Mouse (Mus musculus): ENCODE data around the gene Mfsd13b. TPM values are rescaled to one million over a fixed set of nuclear protein-coding genes. Genes with fewer than 3 reads are reported as not detected.
A peak's percentile ranks its signal among the peaks of the same experiment; 100 is the strongest.

Gene Mfsd13b
- total and polyA plus RNA-seq, 2 experiments from 2014 or later, result 0.33 TPM; not detected in 1

DNA sequence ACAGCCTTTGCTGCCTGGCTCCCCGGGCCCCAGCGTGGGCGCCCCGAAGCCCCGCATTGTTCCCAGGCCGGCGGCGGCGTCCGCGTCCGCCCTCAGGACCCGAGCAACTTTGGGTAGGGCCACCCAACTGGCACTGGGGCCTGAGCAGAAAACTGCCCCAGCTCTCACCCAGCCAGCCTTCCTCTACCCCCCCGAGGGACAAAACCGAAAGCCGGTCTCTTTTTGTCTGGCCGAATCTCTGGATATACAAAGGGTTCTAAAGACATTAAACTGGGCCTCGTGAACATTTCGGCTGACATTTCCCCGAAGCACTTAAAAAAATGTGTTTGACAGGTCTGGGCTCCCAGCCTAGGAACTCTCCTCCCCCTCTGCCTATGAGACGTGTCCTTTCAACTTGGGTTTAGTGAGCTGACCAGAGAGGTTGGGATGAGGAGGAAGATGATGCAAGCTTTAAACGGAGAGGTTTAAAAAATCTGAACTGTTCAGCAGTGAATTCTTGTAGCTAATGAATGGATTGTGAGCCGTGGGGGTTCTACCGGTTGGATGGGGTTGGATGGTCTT is 52.9 kb downstream of the Mfsd13b start:
- WGBS, result under 1% methylated on average over 24 of the region's 24 CpGs
- Histone ChIP-seq H3K27ac (ENCODE audit: low read depth) (peak overlapping the region; percentile 97), H3K4me1 (ENCODE audit: control insufficient read depth, insufficient read depth) (peaks cover 12% of the 10 kb centered on the region), H3K4me2 (ENCODE audit: low read depth, low read length) (peak overlapping the region; percentile 69), H3K27me3 (ENCODE audit: control insufficient read depth, insufficient read depth, low read length) (peaks cover 16% of the 10 kb centered on the region), H3K4me3 (ENCODE audit: low read depth, low read length) (peak overlapping the region; percentile 99), H3K36me3 (replicated peaks; ENCODE audit: control insufficient read depth, insufficient read depth, low read length) (no peaks in the 10 kb centered on the region), H3K9me3 (replicated peaks; ENCODE audit: control insufficient read depth, low read length) (no peaks in the 10 kb centered on the region), H3K9ac (replicated peaks; ENCODE audit: low read depth, low read length) (peak overlapping the region; percentile 97)
- ATAC-seq (ENCODE audit: insufficient read depth, low read depth) (peak; percentile 19), DNase-seq (ENCODE audit: low spot score) (peak; percentile 68)
- no peak for TF ChIP-seq CTCF (IDR thresholded peaks at IDR 0.05; ENCODE audit: low read depth)
- TF ChIP-seq EP300 (IDR thresholded peaks at IDR 0.05; ENCODE audit: low read depth), result no peak

DNA sequence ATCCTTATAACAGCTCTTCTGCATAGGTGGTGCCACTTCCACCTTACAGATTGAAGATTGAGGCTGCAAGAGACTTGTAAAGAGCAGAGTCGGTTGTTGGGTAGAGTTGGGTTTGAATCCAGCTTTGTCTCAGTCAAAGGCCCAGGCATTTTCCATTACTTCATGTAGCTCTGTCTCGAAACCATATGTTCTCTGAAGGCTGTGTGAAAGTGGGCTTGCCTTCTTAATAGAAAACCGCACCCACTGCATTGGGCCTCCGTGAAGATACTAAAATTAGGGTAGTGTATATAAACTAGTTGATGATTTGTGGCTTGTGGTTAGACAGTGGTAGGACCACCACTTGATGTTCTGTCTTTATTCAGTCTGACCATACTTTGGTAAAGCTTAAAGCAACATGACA is 58.3 kb downstream of the Mfsd13b start:
- no peaks in the 10 kb centered on the region for H3K27me3 ChIP-seq (ENCODE audit: control insufficient read depth, insufficient read depth, low read length)
- no peak for ATAC-seq (ENCODE audit: insufficient read depth, low read depth)
- TF ChIP-seq EP300 (IDR thresholded peaks at IDR 0.05; ENCODE audit: low read depth), result no peak
- no peak for TF ChIP-seq CTCF (IDR thresholded peaks at IDR 0.05; ENCODE audit: low read depth)
- 76% methylated on average over 4 of the region's 4 CpGs for WGBS
- no peak overlapping the region for H3K9ac ChIP-seq (replicated peaks; ENCODE audit: low read depth, low read length)
- no peak for DNase-seq (ENCODE audit: low spot score)
- no peak overlapping the region for H3K27ac ChIP-seq (ENCODE audit: low read depth)
- H3K4me2 ChIP-seq (ENCODE audit: low read depth, low read length), result no peak overlapping the region
- peaks cover 42% of the 10 kb centered on the region for H3K4me1 ChIP-seq (ENCODE audit: control insufficient read depth, insufficient read depth)
- H3K9me3 ChIP-seq (replicated peaks; ENCODE audit: control insufficient read depth, low read length), result no peaks in the 10 kb centered on the region
- H3K4me3 ChIP-seq (ENCODE audit: low read depth, low read length), result no peak overlapping the region
- no peaks in the 10 kb centered on the region for H3K36me3 ChIP-seq (replicated peaks; ENCODE audit: control insufficient read depth, insufficient read depth, low read length)

DNA sequence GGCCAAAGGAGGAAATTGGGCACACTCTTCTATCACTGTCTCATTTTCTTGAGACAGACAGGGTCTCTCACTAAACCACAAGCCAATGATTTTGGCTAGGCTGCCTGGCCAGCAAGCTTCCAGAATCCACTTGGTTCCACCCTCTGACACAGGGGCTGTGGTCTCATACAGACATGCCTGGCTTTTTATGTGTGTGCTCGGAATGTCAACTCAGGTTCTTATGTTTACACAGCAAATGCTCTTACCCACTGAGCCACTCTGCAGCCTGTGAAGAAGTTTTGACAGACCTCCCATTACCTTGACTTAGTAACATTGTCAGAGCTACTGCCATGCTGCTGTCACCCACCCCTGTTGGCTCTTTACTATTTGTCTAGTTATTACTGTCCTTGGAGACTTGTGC is 59.7 kb downstream of the Mfsd13b start:
- WGBS, result 89% methylated on average over 1 of the region's 1 CpGs
- no peak for ATAC-seq (ENCODE audit: insufficient read depth, low read depth)

DNA sequence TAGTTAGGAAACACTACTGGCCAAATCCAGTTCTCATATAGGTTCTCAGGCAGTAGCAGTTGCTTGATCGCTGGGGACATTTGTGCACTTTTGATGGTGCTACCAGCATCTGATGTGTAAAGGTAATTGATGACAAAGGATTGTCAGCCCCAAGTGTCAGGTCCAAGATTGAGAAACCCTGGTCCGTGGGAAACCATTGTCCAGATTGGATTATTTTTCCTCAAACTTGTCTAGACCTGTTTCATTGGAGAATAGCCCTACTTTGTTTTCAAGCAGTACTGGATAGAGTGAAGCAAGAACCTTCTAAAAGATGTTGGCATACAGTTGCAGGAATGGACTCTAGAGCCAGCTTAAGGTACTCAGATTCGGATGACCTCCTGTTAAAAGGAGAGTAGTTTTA is 60.7 kb downstream of the Mfsd13b start:
- H3K4me3 ChIP-seq (ENCODE audit: low read depth, low read length), result no peak overlapping the region
- TF ChIP-seq CTCF (IDR thresholded peaks at IDR 0.05; ENCODE audit: low read depth) (no peak), EP300 (IDR thresholded peaks at IDR 0.05; ENCODE audit: low read depth) (no peak)
- no peak overlapping the region for H3K4me2 ChIP-seq (ENCODE audit: low read depth, low read length)
- 94% methylated on average over 3 of the region's 3 CpGs for WGBS
- H3K27ac ChIP-seq (ENCODE audit: low read depth), result no peak overlapping the region
- H3K4me1 ChIP-seq (ENCODE audit: control insufficient read depth, insufficient read depth), result peaks cover 34% of the 10 kb centered on the region
- ATAC-seq (ENCODE audit: insufficient read depth, low read depth) (no peak), DNase-seq (ENCODE audit: low spot score) (no peak)
- no peaks in the 10 kb centered on the region for H3K27me3 ChIP-seq (ENCODE audit: control insufficient read depth, insufficient read depth, low read length)
- H3K9me3 ChIP-seq (replicated peaks; ENCODE audit: control insufficient read depth, low read length), result no peaks in the 10 kb centered on the region
- H3K36me3 ChIP-seq (replicated peaks; ENCODE audit: control insufficient read depth, insufficient read depth, low read length), result peaks cover 2% of the 10 kb centered on the region; the same call in 1 of the 2 replicates
- no peak overlapping the region for H3K9ac ChIP-seq (replicated peaks; ENCODE audit: low read depth, low read length)

More for the DNA sequence above, 59.7 kb downstream of the Mfsd13b start:
- Histone ChIP-seq H3K27me3 (ENCODE audit: control insufficient read depth, insufficient read depth, low read length) (no peaks in the 10 kb centered on the region), H3K9ac (replicated peaks; ENCODE audit: low read depth, low read length) (no peak overlapping the region), H3K4me3 (ENCODE audit: low read depth, low read length) (no peak overlapping the region), H3K9me3 (replicated peaks; ENCODE audit: control insufficient read depth, low read length) (no peaks in the 10 kb centered on the region), H3K36me3 (replicated peaks; ENCODE audit: control insufficient read depth, insufficient read depth, low read length) (no peaks in the 10 kb centered on the region), H3K4me2 (ENCODE audit: low read depth, low read length) (no peak overlapping the region), H3K27ac (ENCODE audit: low read depth) (no peak overlapping the region), H3K4me1 (ENCODE audit: control insufficient read depth, insufficient read depth) (peaks cover 34% of the 10 kb centered on the region)
- TF ChIP-seq EP300 (IDR thresholded peaks at IDR 0.05; ENCODE audit: low read depth) (no peak), CTCF (IDR thresholded peaks at IDR 0.05; ENCODE audit: low read depth) (no peak)
- no peak for DNase-seq (ENCODE audit: low spot score)

DNA sequence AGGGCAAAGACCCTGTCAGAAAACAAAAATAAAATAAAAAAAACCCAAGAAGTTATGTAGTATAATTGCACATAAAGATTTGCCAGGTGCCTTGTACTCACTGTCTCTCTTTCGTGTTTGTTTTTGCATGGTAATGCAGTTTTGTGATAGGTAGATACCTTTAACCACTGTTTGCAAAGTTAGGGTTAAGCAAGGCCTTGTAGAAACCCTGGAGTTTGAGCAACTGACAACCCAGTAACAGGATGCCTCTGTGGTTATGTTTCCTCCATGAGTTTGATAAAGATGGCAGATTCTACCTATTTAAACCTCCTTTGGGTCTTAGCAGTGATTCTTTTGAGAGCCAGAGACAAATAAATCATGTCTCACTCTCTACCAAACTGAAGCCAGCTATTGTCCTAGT is 61.2 kb downstream of the Mfsd13b start:
- 93% methylated on average over 1 of the region's 1 CpGs for WGBS
- Histone ChIP-seq H3K4me3 (ENCODE audit: low read depth, low read length) (no peak overlapping the region), H3K4me2 (ENCODE audit: low read depth, low read length) (no peak overlapping the region), H3K9me3 (replicated peaks; ENCODE audit: control insufficient read depth, low read length) (no peaks in the 10 kb centered on the region), H3K36me3 (replicated peaks; ENCODE audit: control insufficient read depth, insufficient read depth, low read length) (peaks cover 7% of the 10 kb centered on the region), H3K9ac (replicated peaks; ENCODE audit: low read depth, low read length) (0 out of 2 replicates have a peak overlapping the region, but pooled peaks have one; percentile 10), H3K27me3 (ENCODE audit: control insufficient read depth, insufficient read depth, low read length) (no peaks in the 10 kb centered on the region), H3K27ac (ENCODE audit: low read depth) (peak overlapping the region; percentile 66), H3K4me1 (ENCODE audit: control insufficient read depth, insufficient read depth) (peaks cover 34% of the 10 kb centered on the region)
- TF ChIP-seq EP300 (IDR thresholded peaks at IDR 0.05; ENCODE audit: low read depth), result no peak
- no peak for TF ChIP-seq CTCF (IDR thresholded peaks at IDR 0.05; ENCODE audit: low read depth)
- DNase-seq (ENCODE audit: low spot score) (no peak), ATAC-seq (ENCODE audit: insufficient read depth, low read depth) (no peak)

DNA sequence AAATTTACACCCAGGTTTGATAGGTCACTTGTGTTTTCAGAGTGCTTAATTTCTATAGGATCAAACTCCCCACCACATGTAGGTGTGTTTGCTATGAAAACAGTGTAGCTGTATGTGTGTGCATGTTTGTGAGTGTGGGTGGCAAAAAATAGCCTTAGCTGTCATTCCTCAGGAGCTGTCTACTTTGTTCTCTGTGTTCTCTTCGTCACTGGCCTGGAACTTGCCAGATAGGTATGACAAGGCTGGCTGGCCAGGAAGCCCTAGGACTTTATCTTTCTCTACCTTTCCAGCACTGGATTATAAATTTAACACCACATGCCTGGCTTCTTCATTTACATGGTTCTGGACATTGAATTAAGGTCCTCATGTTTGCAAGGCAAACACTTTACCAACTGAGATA is 61.9 kb downstream of the Mfsd13b start:
- peaks cover 34% of the 10 kb centered on the region for H3K4me1 ChIP-seq (ENCODE audit: control insufficient read depth, insufficient read depth)
- peak; percentile 57 for DNase-seq (ENCODE audit: low spot score)
- no peak overlapping the region for H3K4me2 ChIP-seq (ENCODE audit: low read depth, low read length)
- TF ChIP-seq EP300 (IDR thresholded peaks at IDR 0.05; ENCODE audit: low read depth) (no peak), CTCF (IDR thresholded peaks at IDR 0.05; ENCODE audit: low read depth) (no peak)
- H3K36me3 ChIP-seq (replicated peaks; ENCODE audit: control insufficient read depth, insufficient read depth, low read length), result peaks cover 8% of the 10 kb centered on the region
- H3K27me3 ChIP-seq (ENCODE audit: control insufficient read depth, insufficient read depth, low read length), result no peaks in the 10 kb centered on the region
- ATAC-seq (ENCODE audit: insufficient read depth, low read depth), result peak; percentile 29
- WGBS, result 18% methylated on average over 1 of the region's 1 CpGs
- H3K27ac ChIP-seq (ENCODE audit: low read depth), result peak overlapping the region; percentile 66
- no peak overlapping the region for H3K4me3 ChIP-seq (ENCODE audit: low read depth, low read length)
- H3K9me3 ChIP-seq (replicated peaks; ENCODE audit: control insufficient read depth, low read length), result no peaks in the 10 kb centered on the region
- 0 out of 2 replicates have a peak overlapping the region, but pooled peaks have one; percentile 10 for H3K9ac ChIP-seq (replicated peaks; ENCODE audit: low read depth, low read length)

Data from heart, postnatal 0 days (tissue).